Mouse (Mus musculus) retina, embryonic 14.5 days (tissue): ENCODE results near the gene Mdm4.

Experiments
- DNase-seq: peaks from one replicate; pipeline ENCODE4 v3.0.0-alpha.2; 2015; ENCODE audit warnings: low spot score

Gene Mdm4

DNA sequence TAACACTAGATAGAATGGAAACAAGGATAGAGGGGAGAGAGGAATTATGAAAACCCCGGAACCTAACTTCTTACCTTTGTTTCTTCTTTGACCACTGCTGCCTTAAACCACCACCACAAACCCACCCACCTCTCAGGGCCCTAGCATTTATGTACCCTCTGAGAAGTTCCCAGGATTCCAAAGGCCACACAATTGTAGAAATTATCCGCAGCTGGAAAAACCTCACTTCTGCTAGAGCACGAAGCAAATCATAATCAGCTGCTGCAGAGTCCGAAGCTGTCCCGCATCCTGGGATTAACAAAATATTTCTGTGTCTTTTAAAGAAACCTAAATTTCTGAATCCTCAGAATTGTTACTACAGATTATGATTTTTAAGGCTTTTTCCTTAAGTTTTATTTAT lies at the start of gene Mdm4:
Gene Mdm4, minus strand, starts transcription at position 101 of the 400 bp plus-strand sequence.
- no peak for DNase-seq

DNA sequence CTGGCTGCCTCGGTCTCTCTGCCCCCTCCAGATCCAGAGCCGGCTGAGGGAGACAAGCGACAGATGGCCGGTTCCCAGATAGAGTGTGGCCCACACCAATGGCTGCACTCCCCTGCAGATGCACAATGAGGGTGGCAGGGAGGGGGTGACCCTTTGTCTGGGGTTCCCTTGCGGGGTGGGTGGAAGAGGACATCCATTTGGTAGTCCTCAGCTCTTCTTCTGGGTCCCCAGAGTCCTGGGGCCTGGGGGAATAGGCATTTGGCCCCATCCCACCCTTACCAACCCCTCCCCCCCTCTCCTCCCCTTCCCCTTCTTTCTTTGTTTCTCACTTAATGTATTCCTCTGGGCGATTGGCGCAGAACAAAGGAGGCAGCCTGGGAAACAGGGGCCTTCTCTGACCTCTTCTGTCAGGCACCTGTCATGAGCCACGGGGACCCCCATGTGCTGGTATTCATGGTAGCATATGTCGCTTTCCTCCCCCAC lies 49.8 kb upstream of the Mdm4 start:
- peak; percentile 86 for DNase-seq

DNA sequence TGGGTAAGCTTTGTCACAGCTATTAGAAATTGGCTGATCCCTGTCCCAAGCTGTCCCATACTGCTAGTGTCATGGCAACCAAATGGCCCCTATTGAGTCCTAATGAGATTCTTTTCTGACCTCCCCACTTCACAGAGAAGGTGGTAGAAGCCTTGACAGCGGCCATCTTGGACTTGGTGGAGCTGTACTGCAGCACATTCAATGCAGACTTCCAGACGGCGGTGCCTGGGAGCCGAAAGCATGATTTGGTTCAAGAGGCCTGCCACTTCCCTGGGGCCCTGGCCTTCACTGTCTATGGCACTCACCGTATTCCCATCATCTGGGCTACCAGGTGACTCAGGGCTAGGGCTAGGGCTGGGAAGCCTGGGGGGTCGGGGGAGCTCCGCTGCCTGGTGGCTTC lies 49.1 kb upstream of the Mdm4 start:
- DNase-seq, result peak; percentile 65

DNA sequence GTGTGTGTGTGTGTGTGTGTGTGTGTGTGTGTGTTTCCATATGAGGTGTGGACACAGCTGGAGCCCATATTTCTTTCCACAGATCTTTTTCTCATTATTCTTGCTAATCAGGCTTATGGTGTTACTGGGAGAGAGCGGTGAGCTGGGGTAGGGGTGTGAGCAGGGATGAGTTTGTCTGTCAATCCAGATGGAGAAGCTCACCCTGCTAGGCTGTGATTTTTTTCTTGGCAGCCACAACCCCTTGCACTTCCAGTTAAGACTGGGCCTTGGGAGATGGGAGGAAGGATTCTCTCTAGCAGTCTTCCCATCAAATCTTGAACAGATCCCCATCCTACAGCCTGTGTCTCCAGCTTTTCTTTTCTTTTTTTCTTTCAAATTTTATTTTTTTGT lies 48.0 kb upstream of the Mdm4 start:
- no peak for DNase-seq

GRCm38 (mm10) chr1:133077606-133078337 lies 47.4 kb upstream of the Mdm4 start:
- DNase-seq, result no peak

DNA sequence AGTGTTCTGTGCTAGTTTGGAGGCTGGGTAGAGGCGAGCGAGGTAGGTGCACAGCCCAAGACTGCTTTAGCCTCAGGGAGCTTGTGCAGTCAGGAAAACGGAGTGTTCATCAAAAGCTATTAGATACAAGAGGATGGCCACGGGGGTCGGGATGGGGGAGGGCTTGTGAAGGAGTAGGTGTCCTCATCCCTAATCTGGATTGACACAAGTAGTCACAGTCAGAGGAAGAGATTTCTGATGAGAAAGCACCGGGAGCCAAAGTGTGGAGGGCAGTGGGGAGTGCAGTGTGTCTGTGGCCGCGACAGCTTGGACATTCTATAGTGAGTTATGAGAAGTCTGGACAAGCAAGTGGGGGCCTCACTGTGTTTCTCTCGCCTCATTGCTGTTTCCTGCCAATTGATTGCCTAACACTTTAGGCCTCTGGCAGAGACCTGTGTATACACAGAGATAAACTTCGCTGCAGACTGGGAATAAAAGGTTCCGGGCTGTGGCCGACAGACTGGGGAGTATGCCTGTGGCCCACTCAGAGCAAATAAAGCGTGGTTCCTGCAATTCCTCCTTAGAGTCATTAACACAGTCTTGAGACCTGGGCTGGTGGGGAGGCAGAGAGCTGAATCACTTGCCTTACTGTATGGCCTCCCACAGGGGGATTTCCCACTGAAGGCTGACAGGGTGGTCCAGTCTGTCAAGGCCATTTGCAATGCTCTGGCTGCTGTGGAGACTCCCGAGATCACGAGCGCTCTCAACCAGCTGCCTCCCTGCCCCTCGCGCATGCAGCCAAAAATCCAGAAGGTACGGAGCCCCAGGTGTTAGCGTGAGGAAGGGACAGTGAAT lies 46.5 kb upstream of the Mdm4 start:
- peak; percentile 70 for DNase-seq

DNA sequence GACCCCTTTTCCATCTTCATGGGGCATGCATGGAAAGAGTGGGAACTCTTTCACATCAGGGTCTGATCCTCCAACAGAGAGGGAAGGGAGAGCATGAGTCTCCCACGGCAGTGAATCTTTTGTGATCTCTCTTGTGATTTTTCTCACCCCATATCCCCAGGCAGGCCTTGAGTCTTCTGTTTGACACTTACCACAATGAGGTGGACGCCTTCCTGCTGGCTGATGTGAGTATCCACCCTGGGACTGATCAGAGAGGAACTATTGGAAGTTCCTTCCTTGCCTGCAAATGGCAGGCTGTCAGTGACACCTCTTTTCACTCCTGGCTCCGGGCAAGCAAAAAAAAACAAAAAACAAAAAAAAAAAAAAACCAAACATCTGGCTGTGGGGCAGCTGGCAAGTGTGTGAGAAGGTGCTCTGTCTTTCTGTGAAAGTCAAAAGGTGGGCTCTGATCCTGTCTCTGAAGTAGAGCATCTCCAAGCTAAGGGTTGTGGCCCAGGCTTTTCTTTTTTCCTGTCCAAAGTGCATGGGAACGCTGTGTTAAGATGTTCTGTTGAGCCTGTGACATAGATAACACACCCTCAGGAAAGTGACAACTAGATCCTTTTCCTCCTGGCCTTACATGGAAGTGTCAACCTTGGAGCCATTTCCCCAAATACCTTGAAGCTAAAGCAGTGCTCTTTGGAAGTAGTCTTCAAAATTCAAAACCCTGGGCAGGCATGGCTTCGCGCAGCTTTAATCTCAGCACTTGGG lies 45.5 kb upstream of the Mdm4 start:
- no peak for DNase-seq

DNA sequence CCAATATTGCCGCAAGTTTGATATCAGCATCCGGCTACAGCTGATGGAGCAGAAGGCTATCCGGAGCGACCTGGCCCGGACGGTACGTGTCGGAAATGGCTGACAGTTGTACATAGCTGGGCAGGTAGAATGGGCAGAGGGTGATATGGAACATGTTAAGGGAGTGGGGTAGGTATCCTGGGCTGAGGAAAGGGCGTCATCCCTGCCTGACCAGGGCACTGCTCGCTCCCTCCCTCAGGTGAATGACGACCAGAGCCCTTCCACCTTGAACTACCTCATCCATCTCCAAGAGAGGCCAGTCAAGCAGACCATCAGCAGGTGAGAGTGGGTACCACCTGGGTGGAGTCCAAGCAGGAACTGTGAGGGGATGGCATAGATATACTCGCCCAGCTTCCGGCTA lies 44.2 kb upstream of the Mdm4 start:
- no peak for DNase-seq

- no peak for DNase-seq
These were observed 43.0 kb upstream of the Mdm4 start for GRCm38 (mm10) chr1:133073327-133073856.

DNA sequence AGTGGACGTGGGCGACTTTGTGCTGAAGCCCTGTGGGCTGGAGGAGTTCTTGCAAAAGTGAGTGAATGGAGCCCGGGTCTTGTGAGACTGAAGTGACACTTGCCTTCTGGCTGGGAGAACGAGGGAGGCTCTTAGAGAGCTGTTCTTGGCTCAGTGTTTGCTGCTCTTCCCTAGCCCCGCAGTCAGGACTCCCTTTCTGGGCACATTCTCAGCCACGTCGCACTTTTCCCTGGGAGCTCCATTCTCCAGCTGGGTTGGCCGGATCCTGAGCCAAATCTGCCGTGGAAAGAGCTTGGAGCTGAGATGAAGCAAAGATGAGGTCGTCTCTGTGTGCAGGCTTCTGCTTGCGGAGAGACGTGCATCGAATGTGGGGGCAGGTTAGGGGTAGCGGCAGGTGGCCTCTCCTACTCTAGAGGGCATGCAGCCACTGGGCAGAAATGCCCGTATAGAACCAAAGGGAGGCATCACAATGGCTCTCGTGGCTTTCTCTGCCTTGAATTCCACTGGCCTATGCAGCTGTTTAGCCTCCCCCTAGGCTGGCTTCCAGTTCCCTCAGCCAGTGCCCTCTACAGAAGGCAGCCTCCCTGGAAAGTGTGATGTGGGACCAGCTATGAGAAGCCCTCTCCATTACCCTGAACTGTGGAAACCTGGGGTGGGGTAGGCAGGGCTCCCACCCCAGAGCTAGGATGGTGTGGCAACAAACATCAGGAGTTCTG lies 41.5 kb upstream of the Mdm4 start:
- DNase-seq, result no peak

GRCm38 (mm10) chr1:133070157-133070556 lies 39.8 kb upstream of the Mdm4 start:
- DNase-seq, result no peak

DNA sequence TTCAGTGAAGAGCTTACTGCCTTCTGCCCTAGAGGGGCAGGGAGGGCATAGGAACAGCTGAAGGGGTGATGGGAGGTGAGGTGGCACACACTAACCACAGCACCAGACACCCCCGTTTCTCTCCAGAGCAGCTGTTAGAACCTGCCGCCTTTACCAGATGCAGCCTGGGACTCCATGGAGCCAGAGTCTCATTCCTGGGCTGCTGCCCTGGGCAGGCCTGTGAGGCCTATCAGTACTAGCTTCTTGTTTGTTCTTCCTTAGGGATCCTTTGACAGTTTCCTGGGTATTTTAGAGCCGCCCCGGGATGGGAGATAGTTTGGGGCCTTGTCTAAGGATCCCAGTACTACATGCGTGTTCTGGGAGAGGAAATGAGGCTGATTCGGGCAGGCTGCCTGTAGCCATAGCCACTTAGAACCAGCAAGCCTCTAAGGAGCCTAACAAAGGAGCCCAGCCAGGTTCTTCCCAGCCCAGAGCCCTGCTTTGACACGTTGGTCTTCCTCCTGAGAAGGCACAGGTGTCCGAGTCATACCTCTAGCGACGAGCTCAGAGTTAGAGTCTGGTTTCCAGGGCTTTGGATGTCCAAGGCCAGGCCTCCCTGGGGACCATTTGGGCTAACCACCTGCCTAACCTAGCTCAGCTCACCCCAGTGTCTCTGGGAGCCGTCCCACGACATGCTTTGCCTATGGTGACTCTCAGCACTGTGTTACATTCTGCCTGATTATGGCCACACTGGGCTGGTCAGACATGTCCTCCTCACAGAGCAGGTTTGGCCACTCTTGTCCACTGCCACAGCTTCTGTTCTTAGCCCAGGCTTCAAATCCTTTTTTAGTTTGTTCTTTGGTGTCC lies 39.1 kb upstream of the Mdm4 start:
- no peak for DNase-seq

DNA sequence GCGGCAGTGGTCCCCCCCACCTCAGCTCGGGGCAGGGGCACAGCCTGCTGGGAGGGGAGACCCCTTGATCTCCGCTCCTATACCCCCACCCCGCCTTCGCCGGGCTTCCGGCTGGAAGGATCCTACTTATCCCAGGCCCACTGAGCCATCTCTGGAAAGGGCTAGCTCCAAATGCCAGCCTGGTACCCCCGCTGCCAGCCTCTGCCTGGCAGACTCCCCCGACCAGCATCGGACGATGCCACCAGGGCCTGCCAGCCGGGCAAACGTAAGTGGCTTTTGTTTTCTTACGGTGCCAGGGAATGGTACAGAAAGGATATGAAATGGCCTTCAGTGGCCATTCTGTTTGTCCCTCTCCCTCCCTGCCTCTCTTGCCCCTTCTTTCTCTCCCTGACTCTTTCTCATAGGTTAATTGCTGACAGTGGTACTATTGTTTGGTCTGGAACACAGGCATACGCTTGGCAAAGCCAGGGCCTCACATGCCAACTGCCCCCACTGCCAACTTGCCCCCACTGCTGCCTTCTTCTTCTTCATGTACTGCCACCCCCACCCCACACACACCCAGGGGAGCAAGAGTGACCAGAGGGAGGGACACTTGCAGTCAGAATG lies 38.4 kb upstream of the Mdm4 start:
- DNase-seq, result no peak

DNA sequence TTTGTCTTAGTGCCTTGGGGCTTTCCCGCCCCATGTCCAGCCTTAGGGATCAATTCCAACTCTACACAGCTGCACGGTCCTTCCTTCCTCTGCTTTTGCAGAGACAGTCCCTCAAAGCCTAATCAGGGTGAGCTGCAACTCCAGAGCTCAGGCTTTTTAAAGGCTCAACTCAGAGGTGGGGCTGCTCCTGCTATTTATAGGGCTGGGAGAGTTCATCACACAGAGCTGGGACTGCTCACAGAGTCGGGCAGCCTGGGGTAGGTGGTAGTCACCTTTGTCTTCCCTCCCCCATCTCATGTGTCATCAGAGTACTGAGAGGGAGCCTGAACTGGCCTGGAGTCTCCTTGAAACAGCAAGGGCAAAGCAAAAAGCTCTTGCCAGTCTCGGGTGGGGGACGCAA lies 37.9 kb upstream of the Mdm4 start:
- no peak for DNase-seq

DNA sequence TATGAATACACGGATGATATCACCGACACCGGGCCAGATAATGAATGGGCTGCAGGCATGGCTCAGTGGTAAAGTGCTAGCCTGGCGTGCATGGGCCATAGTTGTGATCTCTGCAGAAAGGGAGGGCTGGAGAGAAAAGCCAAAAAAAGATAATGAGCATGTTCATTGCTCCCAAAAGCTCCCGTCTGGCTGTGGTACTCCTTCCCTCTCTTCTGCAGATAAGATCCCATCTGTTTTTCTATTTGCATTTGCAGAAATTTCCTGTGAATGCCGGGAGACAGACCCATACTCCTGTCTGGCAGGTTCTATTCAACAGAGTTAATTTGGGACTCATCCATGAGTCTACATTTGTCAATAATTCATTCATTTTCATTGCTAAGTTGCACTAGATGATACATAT lies 32.8 kb upstream of the Mdm4 start:
- DNase-seq, result no peak

DNA sequence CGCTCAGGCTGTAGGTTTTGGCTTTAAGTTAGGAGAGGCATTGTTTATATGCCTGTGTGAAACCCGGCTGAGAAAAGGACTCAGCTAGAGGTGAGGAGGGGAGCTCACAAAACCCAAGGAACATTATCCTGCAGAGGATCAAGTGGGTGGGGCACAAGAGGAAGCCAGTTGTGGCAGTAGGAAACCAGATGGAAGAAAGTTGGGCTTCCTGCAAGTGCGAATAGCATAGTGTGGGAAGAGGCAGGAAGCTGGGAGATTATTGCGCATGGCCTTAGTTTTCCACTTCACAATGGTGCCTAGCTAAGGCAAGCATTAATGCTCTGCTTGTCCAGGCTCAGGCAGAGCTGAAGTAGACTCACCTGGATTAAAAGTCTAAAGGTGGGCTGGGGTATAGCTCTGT lies 30.3 kb upstream of the Mdm4 start:
- no peak for DNase-seq

DNA sequence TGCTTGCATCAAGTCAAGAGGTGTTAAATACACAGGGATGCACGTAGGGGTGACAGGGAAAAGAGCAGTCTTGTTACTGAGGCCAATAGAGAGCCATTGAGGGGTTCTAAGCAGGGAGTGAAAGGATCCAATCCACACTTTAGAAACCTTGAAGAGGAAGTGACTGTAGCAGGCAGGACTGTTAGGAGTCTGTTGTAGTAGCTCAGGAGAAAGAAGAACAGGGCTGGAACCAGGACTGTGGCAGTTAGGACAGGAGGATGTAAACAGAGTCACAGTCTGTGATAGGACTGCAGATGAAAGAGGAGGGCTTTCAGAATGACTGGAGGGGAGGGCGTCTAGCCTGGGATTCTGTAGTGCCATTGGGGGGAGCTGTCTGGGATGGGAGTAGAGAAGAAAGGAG lies 29.2 kb upstream of the Mdm4 start:
- DNase-seq, result no peak

DNA sequence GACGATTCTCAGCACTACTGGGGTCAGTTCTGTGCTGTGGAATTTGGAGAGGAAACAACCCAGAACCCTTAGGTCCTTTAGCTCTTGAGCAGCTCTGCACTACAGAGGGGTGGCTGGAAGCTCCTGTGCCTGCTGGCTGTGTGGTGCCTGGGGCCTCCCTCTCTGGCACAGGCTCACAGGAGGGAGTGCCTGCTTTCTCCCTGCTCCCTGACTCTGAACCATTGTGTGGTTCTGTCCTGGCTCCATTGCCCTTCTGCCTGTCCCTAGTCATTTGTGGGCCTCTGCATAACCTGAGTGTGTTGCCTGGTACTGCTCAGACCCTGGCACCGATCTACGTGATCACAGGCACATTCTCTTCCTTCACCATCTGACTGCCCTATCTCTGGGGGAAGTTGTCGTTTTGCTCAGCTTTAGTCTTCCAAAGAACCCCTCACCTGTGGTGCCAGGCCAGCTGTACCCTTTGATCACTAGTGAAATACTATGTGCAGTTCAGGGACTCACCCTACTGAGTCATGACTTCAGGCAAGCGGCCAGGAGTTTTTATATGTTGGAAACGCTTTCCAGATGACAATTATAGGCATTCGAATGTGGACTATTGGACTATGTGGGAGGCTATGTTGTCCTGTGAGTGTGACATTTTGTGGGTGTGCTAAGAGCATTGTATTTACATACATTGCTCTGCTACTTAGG lies 27.1 kb upstream of the Mdm4 start:
- no peak for DNase-seq

GRCm38 (mm10) chr1:133054326-133054725 lies 24.0 kb upstream of the Mdm4 start:
- no peak for DNase-seq

DNA sequence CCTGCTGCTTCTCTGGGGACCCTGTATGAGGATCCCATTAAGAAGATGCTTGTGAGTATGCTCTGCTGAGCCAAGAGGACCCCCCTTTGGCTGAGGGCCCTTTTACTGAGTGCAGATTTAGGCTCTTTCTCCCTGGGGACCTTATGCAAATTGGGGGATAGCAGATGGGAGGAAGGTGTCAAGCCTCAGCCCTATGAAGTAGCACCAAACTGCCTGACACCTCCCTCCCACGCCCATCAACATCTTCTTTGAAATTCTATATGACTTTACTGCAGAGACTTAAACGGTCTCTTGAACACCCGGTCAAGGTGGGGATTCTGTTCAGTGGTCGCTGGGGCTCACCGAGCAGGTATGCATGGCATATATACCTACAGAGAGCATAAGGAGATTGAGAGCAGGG lies 22.7 kb upstream of the Mdm4 start:
- no peak for DNase-seq
